Mouse (Mus musculus): ENCODE measurements at regions not wholly inside any gene's neighbourhood (a gene's known extent, or its start where the extent isn't known, plus 50 kb on each side); places are given as distances from the start of the nearest gene placed in this dataset.

GRCm38 (mm10) chr10:38458975-38459374 is 362.6 kb downstream of the Rfpl4b start:
- DNase-seq, result no peak

GRCm38 (mm10) chr10:38458424-38458823 is 363.2 kb downstream of the Rfpl4b start:
- no peak for DNase-seq

- DNase-seq, result no peak
Measured at GRCm38 (mm10) chr10:38456786-38457185, 364.8 kb downstream of the Rfpl4b start.

- DNase-seq, result no peak
Measured at GRCm38 (mm10) chr10:38449263-38449662, 372.3 kb downstream of the Rfpl4b start.

- DNase-seq, result no peak
Measured at GRCm38 (mm10) chr10:38447706-38448105, 373.9 kb downstream of the Rfpl4b start.

- no peak for DNase-seq
Measured at GRCm38 (mm10) chr10:38447256-38447655, 374.3 kb downstream of the Rfpl4b start.

GRCm38 (mm10) chr10:38439286-38439685 is 382.3 kb downstream of the Rfpl4b start:
- DNase-seq, result no peak

GRCm38 (mm10) chr10:38436907-38437306 is 384.7 kb downstream of the Rfpl4b start:
- no peak for DNase-seq

- no peak for DNase-seq
Measured at GRCm38 (mm10) chr10:38421541-38421940, 400.0 kb downstream of the Rfpl4b start.

- DNase-seq, result no peak
Measured at GRCm38 (mm10) chr10:38419771-38420170, 401.8 kb downstream of the Rfpl4b start.

GRCm38 (mm10) chr10:38383161-38383560 is 438.4 kb downstream of the Rfpl4b start:
- DNase-seq, result peak; percentile 12

- DNase-seq, result no peak
Measured at GRCm38 (mm10) chr10:38381873-38382296, 439.7 kb downstream of the Rfpl4b start.

GRCm38 (mm10) chr10:38380388-38380787 is 441.2 kb downstream of the Rfpl4b start:
- no peak for DNase-seq

GRCm38 (mm10) chr10:38366776-38367175 is 454.8 kb downstream of the Rfpl4b start:
- no peak for DNase-seq

- DNase-seq, result no peak
Measured at GRCm38 (mm10) chr10:38364876-38365275, 456.7 kb downstream of the Rfpl4b start.

GRCm38 (mm10) chr10:38357539-38358232 is 463.9 kb downstream of the Rfpl4b start:
- peak; percentile 50 for DNase-seq

- no peak for DNase-seq
Measured at GRCm38 (mm10) chr10:38353973-38354372, 467.6 kb downstream of the Rfpl4b start.

- peak; percentile 12 for DNase-seq
Measured at GRCm38 (mm10) chr10:38353526-38353925, 468.1 kb downstream of the Rfpl4b start.

GRCm38 (mm10) chr10:38347029-38347428 is 474.6 kb downstream of the Rfpl4b start:
- peak; percentile 32 for DNase-seq

GRCm38 (mm10) chr10:38340406-38341175 is 481.0 kb downstream of the Rfpl4b start:
- no peak for DNase-seq

- peak; percentile 24 for DNase-seq
Measured at GRCm38 (mm10) chr10:38308716-38309392, 512.7 kb downstream of the Rfpl4b start.

- DNase-seq, result no peak
Measured at GRCm38 (mm10) chr10:38295724-38296123, 525.9 kb downstream of the Rfpl4b start.

- DNase-seq, result no peak
Measured at GRCm38 (mm10) chr10:38288689-38289283, 532.8 kb downstream of the Rfpl4b start.

Data from kidney, postnatal 14 days (tissue).